Mouse (Mus musculus) lung, adult 2 months (tissue): ENCODE data around the gene Dnaaf3. TPM values are rescaled to one million over a fixed set of nuclear protein-coding genes. Genes with fewer than 3 reads are reported as not detected.

Experiments used
- DNase-seq: peaks from one replicate; pipeline ENCODE4 v3.0.0; 2022
- H3K4me1 ChIP-seq: fragments of 200-500 bp; 2 replicates; pipeline ENCODE4 v1.6.1; 2011; ENCODE audit warnings: low read length; ENCODE audit not compliant: control insufficient read depth, insufficient read depth
- H3K4me3 ChIP-seq: fragments of 200-500 bp; replicated peaks from 2 replicates; pipeline ENCODE3; 2011; ENCODE audit warnings: low read depth, mild to moderate bottlenecking, control low read depth, low read length; ENCODE audit errors: extremely low read depth
- CTCF ChIP-seq: fragments of 200-500 bp; IDR thresholded peaks from 2 replicates; pipeline ENCODE4 v1.5.1; 2011; ENCODE audit warnings: mild to moderate bottlenecking, low read length, control low read depth; ENCODE audit not compliant: insufficient read depth
- POLR2A ChIP-seq: fragments of 200-500 bp; IDR thresholded peaks from 2 replicates; pipeline ENCODE4 v1.6.1; 2011; ENCODE audit warnings: low read depth, mild to moderate bottlenecking, control low read depth, low read length, borderline replicate concordance; ENCODE audit errors: extremely low read depth
- WGBS: fragments of 180-500 bp; shearing (Covaris S2); methylation state at CpG from one replicate; pipeline ENCODE4 v1.1.7; 2018; 5-methylcytosine and 5-hydroxymethylcytosine counted together
- polyA plus RNA-seq: library from polyadenylated mRNA; depleted of rRNA; stranded (reverse); fragments of >200 nt; gene quantifications from 2 replicates; pipeline ENCODE4 v1.2.3, GENCODE M21; 2012

The Dnaaf3 gene
- polyA plus RNA-seq, 1 experiment = 16.1 TPM

GRCm38 (mm10) chr7:4511489-4512224, 20.6 kb downstream of the Dnaaf3 start:
- H3K4me3 ChIP-seq = no peak overlapping the region
- TF ChIP-seq POLR2A = no peak
- no peak for TF ChIP-seq CTCF
- DNase-seq = no peak
- WGBS = 45% methylated on average over 8 of the region's 8 CpGs
- H3K4me1 ChIP-seq = no peaks in the 10 kb centered on the region

GRCm38 (mm10) chr7:4509863-4510608, 22.2 kb downstream of the Dnaaf3 start:
- DNase-seq = peak; percentile 62
- no peaks in the 10 kb centered on the region for H3K4me1 ChIP-seq
- TF ChIP-seq POLR2A (no peak), CTCF (peak; percentile 66)
- H3K4me3 ChIP-seq = no peak overlapping the region
- WGBS = 20% methylated on average over 24 of the region's 24 CpGs

- 89% methylated on average over 8 of the region's 8 CpGs for WGBS
- no peak for TF ChIP-seq CTCF
- TF ChIP-seq POLR2A = no peak
These were observed 23.5 kb downstream of the Dnaaf3 start for GRCm38 (mm10) chr7:4508739-4509116.

GRCm38 (mm10) chr7:4508062-4508738, 24.1 kb downstream of the Dnaaf3 start:
- WGBS = 80% methylated on average over 32 of the region's 32 CpGs
- no peak for DNase-seq
- Histone ChIP-seq H3K4me1 (no peaks in the 10 kb centered on the region), H3K4me3 (no peak overlapping the region)
- TF ChIP-seq POLR2A (no peak), CTCF (peak; percentile 35)

More at GRCm38 (mm10) chr7:4508739-4509116, 23.5 kb downstream of the Dnaaf3 start:
- H3K4me1 ChIP-seq = no peaks in the 10 kb centered on the region
- no peak overlapping the region for H3K4me3 ChIP-seq
- DNase-seq = no peak

- no peak for DNase-seq
- TF ChIP-seq CTCF (no peak), POLR2A (no peak)
- WGBS = 60% methylated on average over 3 of the region's 4 CpGs
These were observed 25.0 kb downstream of the Dnaaf3 start for GRCm38 (mm10) chr7:4507220-4507619.

GRCm38 (mm10) chr7:4504646-4505435, 27.4 kb downstream of the Dnaaf3 start:
- 45% methylated on average over 11 of the region's 11 CpGs for WGBS
- peaks cover 4% of the 10 kb centered on the region; the same call in 1 of the 2 replicates for H3K4me1 ChIP-seq
- no peak overlapping the region for H3K4me3 ChIP-seq
- no peak for DNase-seq
- TF ChIP-seq POLR2A (no peak), CTCF (no peak)

More at GRCm38 (mm10) chr7:4507220-4507619, 25.0 kb downstream of the Dnaaf3 start:
- Histone ChIP-seq H3K4me3 (no peak overlapping the region), H3K4me1 (no peaks in the 10 kb centered on the region)

- 74% methylated on average over 5 of the region's 5 CpGs for WGBS
- Histone ChIP-seq H3K4me1 (peaks cover 10% of the 10 kb centered on the region), H3K4me3 (no peak overlapping the region)
- DNase-seq = no peak
- TF ChIP-seq POLR2A (no peak), CTCF (no peak)
These were observed 28.4 kb downstream of the Dnaaf3 start for GRCm38 (mm10) chr7:4503858-4504257.

- Histone ChIP-seq H3K4me1 (peaks cover 13% of the 10 kb centered on the region), H3K4me3 (no peak overlapping the region)
- 74% methylated on average over 4 of the region's 4 CpGs for WGBS
- no peak for DNase-seq
- TF ChIP-seq CTCF = no peak
- no peak for TF ChIP-seq POLR2A
These were observed 29.2 kb downstream of the Dnaaf3 start for GRCm38 (mm10) chr7:4503100-4503499.

- Histone ChIP-seq H3K4me3 (peak overlapping the region; percentile 27), H3K4me1 (peaks cover 15% of the 10 kb centered on the region)
- 13% methylated on average over 14 of the region's 14 CpGs for WGBS
- no peak for DNase-seq
- no peak for TF ChIP-seq POLR2A
- TF ChIP-seq CTCF = no peak
These were observed 29.7 kb downstream of the Dnaaf3 start for GRCm38 (mm10) chr7:4502421-4503090.
